Mouse (Mus musculus): ENCODE data around the gene Sgo2a.
"Not testable (repeated sequence)": the region's sequence is repeated elsewhere in the genome, so short reads cannot be mapped to it uniquely, and the experiment has no call there.

Sgo2a gene

DNA sequence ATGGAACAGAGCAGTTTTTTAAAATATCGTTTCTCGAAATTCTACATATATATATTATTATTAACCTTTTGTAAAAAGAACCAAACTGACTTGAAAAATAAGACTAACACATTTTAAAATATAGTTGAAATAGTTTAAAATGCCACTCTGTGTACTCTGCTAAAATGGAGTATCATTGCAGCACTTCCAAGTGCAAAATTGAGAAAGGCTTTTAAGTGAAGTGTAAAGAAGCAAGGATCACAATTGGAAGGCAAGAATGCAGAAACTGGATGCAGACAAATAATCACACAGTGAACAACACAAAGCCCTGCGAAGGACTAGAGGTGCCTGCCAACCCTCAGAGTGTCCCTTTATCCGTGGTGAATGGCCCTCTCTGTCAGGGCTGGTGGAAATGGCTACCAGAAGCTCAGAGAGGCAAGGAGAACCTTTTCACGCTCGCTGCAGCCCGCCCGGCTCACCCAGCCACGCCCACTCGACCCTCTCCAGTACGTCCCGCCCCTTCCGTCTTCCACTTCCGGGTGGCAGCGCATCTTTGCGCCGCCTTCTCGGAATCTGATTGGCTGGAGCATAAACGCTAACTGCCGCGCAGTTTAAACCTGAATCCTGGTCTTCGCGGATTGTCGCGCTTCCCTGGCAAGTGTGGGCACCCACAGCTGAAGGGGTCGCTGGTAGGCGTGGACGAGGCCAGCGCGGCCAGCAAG lies at the start of gene Sgo2a:
TSS of gene Sgo2a (plus strand) at position 540 of the 701 bp plus-strand sequence.
- peak; percentile 86 for DNase-seq (ENCODE audit: low read depth)

DNA sequence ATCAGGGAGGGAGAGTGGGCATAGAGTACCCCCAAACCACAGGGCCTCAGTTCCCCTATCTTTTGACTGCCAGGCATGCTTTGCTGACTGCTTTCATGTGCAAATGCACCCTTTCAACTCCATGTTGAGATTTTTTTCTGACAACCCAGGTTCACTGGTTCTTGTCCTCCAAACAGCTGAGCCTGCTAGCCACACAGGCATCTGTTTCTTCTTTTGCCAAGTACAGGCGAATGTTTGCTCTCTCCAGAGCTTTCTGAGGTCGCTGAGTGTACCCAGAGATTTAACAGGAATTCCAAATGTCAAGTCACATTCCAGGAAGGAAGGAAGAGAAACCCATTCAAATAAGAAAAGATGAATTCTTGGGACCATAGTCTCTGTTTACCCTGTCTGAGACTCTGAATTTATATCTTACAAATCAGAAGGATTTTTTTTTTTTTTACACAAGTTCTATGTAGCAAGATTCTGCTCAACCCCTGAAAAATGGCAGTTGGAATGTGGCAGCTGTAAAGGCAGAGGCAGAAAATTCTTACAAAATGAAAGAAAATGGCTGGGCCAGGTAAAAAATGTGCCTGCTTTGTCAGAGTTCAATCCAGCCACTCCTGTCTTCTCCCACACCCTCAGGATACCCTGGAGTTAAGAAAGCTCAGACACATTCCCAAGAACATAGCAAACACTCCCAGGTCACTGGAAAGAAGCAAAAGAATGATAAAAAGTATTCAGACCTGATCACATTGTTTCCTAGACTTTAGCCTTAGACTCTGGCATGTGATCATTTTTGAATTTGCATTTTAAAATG lies 48.0 kb upstream of the Sgo2a start:
- no peak for DNase-seq (ENCODE audit: low read depth)

DNA sequence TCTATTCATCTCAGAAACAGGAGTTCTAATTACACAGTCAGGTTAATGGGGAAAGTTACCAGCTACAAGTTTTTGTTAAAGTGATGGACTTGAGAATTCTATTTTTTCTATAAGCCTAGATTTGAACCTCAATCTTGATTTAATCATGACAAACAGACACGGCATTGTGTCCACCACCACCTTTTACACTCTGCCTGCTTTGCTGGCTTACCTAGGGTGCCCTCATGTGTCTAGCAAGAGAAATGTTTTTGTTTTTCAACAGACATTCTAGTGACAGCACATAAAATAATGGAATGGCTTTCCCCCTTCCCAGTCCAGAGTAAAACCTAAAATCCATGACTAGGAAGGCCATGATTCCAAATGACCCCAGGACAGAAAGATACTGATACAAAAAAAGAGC lies 46.6 kb upstream of the Sgo2a start:
- DNase-seq (ENCODE audit: low read depth) = no peak

DNA sequence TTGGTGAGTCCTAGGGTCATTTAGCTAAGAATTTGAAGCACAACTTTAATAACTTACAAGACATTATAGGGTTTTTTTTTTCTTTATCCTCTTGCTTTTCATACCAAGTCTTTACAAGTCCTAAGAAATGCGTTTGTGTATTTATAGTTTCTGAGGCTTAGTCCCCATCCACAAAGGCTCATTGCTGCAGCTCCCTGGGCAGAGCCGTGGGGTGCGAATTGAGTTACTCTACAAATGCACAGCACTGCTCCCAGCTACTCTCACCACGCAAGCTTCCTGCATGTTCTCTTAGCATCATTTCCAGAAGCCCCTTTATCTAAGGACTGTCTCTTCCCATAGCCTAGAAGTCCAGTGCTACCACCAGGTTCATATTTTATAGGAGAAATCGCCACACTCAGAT lies 46.1 kb upstream of the Sgo2a start:
- DNase-seq (ENCODE audit: low read depth) = no peak

DNA sequence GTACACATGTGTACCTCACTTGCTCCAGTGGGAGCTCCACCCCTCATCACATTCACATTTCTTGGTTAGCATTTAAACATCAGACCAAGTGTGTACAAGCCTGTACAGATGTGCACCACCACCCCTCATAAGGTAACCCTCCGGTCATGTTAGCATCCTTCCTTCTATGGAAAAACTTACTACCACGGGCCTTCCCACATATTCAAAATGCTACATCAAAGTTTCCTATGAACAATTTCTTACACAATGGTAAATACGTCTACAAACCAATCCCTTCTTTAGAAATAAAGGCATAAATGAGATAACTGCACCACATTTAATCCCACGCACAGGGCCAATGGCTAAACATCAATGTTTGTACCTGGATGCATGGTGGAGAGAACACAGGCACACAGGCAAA lies 43.3 kb upstream of the Sgo2a start:
- no peak for DNase-seq (ENCODE audit: low read depth)

DNA sequence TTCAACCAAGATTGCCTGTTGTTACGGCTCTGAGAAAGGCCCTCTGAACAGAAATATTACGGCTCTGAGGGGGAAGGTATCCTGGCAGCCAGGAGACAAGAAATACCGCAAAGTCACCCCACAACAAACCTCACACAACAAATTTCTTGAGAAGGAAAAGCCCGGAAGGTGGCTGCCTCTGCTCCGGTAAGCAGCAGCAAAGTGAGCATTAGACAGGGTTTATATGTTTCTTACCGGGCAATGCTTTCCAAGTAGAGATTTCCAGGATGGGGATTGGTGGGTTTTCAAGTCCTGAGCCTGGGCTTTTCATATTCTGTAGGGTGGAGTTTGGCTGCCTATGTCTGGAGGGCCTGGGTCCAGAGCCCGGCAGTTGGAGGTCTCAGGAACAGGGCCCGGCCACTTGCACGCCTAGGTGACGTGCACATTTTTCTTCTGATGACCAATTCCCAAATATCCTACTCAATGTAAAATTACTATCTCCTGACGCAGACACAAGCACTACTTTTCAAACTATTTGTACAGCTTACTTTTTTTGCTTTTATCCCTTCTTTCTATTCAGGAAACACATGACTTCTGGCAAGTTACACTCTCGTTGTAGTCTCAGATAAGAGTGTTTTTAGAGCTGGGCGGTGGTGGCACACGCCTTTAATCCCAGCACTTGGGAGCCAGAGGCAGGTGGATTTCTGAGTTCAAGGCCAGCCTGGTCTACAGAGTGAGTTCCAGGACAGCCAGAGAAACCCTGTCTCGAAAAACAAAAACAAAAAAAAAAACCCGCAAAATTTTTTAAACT lies 42.0 kb upstream of the Sgo2a start:
- no peak for DNase-seq (ENCODE audit: low read depth)

DNA sequence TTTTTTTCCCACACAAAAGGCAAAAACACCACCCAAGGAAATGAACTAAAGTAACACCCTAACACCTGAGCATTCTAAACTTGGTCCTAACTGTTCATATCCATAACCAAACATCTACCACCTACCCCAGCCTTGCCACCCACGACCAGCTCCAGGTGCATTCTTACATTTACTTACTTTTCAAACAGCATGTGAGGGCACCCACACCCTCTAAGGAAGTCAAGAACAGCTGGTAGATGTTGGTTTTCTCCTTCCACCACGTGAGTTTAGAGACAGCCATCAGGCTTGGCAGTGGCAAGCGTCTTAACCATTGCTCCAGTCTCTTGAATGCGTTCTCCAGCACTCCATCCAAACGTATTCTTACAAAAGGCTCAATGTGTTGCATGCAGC lies 41.4 kb upstream of the Sgo2a start:
- DNase-seq (ENCODE audit: low read depth) = no peak

DNA sequence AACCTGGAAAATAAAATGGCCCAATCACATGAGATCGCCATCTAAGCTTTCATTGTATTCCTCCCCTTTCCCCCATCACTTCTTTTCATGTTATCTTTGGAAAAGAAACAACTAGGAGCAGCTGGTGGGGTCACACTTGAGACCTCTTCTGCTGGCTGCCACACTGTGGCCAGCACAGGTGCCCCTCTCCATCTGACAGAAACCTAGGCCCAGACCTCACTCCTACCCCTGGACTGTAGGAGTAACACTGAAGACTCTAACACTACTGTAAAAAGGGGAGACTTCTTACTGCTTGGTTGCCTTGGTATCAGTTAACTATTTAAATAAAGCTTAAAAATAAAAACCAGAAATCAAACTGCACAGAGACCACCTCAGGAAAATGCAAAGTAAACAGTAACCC lies 40.0 kb upstream of the Sgo2a start:
- no peak for DNase-seq (ENCODE audit: low read depth)

DNA sequence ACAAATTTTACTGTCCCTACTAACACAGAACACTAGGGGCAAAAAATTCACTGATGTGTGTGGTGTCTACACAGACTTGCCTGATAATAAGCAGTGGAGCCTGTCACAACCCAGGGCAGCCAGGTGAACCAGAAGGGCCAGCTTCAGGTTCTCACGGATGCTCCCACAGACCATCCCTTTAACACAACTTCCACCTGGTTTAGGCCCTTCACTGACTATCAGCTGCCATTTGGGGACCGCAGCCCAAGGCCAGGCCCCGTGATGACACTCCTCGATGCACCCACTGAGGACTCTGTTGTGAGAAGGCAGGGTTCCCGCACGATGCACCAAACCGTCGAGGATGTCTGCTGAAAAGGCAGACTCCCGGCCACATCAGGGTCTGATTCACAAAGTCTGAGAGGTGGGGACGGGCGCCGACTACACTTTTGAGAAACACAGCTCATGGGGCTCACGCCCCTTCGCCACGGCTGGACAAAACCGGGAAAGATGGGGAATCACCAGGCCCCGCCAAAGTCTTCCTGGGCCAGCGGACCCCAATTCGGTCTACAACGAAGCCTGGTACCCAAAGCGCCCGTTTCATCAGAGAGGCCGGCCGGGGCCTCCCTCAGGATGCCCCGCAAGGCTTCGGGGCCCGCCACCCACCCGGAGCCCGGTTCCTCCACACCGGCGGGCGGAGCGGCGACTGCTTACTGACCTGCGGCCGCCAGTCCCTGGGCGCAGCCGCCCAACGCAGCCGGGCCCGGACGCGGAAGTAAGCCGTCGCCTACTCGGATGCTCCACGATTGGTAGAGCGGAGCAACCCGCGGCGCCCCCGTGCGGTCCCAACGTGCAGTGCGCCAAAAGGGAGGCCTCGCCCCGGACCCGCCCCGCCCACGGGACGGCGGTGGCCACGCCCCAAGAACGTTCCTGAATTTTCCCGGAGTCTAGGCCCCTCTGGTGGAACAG lies 26.2 kb upstream of the Sgo2a start:
- DNase-seq (ENCODE audit: low read depth) = peak; percentile 75

DNA sequence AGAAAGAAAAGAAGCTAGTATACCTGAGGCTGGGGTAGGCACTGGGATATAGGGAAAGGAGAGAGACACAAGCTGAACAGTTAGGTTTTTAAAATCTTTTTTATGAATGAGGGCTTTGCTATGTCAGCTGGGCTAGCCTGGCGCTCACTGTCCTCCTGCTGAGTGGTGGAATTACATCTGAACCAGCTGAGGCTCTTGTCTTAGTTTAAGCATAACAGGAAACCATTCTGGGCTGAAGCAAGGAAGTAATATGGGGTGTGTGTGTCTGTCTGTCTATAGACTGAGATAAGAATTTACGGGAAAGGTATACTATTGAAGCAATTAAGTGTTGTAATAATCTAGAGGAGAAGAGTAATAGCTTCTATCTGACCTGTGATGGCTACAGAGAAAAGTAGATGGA lies 24.2 kb upstream of the Sgo2a start:
- DNase-seq (ENCODE audit: low read depth) = no peak

DNA sequence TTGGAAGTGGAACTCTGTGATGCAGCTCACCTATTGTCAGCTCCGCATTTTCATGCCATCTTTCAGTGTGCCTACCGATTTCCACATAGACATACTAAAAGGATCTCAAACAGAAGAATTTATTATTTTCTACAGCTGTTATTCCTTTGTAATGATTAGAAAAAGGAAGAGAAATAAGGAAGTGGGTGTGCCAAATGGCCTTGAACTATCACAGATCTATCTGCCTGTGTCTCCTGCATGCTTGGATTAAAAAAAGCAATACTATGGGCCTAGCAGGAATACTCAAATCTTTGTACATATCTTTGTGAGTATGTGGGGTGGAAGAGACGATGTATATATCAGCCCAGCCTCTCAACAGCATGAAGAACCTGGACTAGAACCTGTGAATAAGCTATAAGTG lies 18.9 kb upstream of the Sgo2a start:
- no peak for DNase-seq (ENCODE audit: low read depth)

DNA sequence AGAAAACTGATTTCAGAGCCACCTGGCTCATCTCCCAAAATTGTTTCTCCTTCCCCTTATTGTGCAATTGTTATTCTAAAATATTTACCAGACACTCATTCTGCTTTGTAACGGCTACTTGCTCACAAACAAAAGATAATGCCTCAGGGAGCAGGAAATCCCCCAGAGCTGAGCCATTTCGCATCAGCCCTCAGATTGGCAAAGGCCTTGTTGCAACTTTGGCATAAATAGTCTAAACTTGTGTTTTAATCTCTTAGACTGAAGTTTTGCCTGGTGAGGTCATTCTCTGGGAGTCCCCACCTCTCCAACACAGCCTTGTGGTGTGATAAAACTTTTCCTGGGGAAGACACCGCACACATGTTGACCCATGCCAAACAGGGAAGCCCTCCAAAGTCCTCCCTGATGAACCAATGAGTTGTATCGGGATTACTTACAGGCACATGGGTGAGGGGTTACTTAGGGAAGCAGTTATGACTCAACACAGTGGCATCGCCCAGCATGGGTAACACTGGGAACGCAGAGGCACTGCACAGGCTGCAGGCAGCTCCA lies 6.6 kb upstream of the Sgo2a start:
- DNase-seq (ENCODE audit: low read depth) = no peak

DNA sequence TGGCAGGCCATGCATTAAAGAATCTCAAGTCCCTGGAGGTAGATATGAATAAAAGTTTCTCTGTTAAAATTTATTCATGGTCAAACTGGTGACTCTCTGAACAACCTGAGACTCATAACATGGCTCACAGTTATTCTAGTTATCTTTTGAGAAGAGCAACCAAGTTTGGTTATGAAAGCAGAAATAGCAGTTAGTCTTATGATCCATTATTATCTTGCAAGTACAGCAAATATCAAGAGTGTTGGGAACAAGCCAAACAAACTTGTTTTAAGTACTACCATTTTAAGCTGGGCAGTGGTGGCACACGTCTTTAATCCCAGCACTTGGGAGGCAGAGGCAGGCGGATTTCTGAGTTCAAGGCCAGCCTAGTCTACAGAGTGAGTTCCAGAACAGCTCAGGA lies 4.5 kb upstream of the Sgo2a start:
- no peak for DNase-seq (ENCODE audit: low read depth)

DNA sequence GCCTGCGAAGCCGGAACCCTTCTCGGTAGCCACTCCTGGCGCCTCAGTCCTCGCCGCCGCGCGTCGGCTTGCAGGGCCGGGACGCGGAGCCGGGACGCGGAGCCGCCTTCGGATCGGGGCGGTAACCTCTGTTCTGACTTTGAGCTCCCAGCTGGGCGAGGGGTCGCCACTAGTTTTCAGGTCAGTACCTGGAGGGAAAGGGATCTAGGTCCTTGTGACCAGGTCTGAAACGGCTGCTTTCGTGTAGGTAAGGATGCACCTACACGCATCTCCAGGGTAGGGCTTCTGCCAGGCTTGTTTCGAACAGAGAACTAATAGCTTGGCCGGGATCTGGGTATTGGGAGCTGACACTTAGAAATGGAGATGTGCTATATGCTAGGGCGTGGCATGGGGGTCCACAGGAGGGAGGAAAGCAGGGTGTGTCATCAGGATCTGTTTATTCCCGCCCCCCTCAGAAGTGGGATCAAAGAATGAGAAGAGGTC lies 403 bp downstream of the Sgo2a start:
- peak; percentile 4 for DNase-seq (ENCODE audit: low read depth)

DNA sequence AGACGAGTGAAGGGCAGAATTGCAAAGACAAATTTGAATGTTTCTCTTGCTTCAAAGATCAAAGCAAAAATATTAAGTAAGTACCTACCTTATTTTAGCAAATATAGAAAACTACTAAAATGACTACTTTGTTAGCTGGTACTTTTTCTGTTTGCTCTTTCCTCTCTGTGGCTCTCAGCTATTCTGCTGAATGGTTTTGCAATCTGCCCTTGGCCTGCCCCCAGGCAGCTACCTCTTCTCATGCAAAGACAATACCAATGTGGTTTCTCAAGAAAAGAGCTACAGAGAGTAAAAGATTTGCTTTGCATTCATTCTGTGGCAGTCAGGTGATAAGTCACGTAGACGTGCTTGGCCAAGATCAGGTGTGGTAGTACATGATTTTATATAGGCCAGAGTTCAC lies 2.4 kb downstream of the Sgo2a start:
- DNase-seq (ENCODE audit: low read depth) = no peak

DNA sequence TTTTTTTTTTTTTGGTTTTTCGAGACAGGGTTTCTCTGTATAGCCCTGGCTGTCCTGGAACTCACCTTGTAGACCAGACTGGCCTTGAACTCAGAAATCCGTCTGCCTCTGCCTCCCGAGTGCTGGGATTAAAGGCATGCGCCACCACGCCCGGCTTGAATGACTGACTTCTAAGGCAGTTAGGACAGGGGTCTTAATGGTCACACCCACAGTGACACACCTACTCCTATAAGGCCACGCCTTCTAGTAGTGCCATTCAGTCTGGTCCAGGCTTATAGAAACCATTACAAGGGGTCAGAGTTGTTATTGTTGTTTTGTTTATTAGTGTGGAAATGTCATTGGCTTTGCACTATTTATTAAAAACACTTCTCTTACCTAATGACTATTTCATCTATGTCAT lies 10.6 kb downstream of the Sgo2a start:
- not testable (repeated sequence) for DNase-seq (ENCODE audit: low read depth)

DNA sequence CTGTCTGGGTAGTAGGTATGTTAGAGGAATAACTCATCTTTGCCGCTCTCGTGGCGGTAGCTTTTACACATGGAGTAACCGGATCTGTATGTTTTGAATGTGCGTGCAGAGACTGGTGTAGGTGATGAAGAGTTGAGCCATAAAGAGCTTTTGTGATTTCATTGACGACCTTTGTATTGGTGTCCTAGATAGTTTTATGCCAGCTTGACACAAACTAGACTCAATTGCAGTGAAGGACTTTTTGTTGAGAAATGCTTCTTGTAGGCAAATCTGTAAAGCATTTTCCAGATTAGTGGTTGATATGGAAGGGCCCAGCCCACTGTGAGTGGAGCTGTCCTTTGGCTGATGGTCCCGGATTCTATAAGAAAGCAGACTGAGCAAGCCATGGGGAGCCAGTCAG lies 23.1 kb downstream of the Sgo2a start, which contains the start of gene Kctd18:
TSS of gene Kctd18 (minus strand) at position 101 of the 400 bp plus-strand sequence.
- no peak for DNase-seq (ENCODE audit: low read depth)

DNA sequence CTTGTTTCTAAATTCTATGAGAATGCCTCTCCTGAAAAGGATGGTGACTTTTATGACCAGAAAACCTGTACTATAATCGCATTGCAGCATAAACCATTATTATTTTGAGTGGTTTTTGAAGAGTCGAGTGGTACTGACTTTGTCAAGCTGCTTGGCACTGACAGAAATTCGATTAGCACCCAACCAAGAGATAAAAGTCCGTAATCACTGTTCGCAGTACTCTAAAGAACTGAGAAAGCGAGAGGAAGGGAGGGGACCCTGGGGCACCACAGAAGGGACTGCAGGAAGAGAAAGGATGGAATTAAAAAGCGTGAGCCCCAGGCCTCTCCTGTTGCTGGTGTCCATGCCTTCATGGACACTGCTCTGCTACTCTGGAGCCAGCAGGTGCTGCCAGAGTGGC lies 31.9 kb downstream of the Sgo2a start:
- no peak for DNase-seq (ENCODE audit: low read depth)

DNA sequence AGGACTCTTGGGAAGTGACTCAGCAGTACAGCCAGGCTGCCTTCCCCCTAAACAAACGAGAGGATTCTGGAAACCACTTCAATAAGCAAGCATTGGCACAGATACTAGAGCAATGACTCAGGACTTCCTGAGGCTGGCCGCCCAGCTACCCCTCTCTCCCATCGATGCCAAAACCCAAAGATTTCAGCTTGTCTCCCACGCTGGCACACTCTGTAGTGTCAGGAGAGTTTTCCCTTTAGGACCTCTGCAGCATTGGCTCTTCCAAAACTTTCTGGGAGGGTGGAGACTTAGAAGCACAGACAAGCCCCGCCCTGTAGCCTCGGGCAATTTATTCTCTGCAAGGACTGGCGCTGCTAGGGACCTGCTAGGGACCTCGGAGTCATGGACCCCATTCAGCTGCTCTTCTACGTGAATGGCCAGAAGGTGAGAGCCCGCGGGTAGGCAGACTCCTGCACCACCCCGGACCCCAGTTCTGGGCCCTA lies 33.9 kb downstream of the Sgo2a start, which contains the start of gene Aox1:
TSS of gene Aox1 (plus strand) at position 296 of the 482 bp plus-strand sequence.
- peak; percentile 23 for DNase-seq (ENCODE audit: low read depth)

DNA sequence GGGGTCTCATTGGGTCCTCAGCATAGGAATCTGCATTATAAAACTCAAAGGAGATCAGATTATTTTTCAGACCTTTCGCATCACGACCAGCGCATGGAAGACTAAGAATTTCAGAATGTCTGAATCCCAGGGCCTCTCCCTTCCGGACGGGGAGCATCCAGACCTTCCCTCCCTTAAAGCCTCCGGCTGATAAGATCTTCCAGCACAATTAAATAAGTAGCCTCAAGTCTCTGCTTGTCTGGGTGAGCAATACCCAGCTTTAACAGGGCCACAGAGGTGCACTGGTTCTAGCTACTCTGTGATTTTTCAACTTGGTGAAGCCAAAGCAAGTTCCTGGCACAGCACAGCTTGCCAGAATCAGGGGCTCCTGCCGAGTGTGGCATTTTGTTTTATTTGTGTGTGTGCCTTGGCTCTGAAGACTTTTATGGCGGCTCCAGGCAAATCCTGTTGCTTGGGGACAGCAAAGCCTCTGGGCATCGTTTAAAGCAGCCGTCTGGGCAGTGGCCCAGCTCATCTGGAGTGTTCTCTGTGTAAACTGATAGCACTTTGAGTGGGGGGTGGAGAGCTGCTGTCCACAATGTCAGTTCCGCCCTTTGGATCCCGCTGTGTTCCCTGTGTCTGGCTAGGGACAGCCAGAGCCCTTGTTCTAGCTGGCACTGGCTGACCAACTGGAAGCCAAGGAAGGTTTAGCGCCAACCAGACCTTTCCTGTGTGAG lies 34.5 kb downstream of the Sgo2a start:
- DNase-seq (ENCODE audit: low read depth) = no peak

All from c-Kit-positive CD71-negative TER-119-negative erythroid progenitor cells, embryonic 14.5 days (primary cell).